Mouse (Mus musculus) hindbrain, embryonic 15.5 days (tissue): ENCODE data around the gene Cdr2l. TPM values are rescaled to one million over a fixed set of nuclear protein-coding genes. Genes with fewer than 3 reads are reported as not detected.

Experiments used
- ATAC-seq: fragments of 200-750 bp; cut with Nextera tagmentation; 2 replicates; pipeline ENCODE4 v1.8.0; 2017; ENCODE audit warnings: low read depth, moderate number of reproducible peaks, moderate TSS enrichment; ENCODE audit not compliant: low FRiP score
- H3K27ac ChIP-seq: fragments of 300-500 bp; sonication (generic); replicated peaks from 2 replicates; pipeline ENCODE4 v1.5.1; 2015; ENCODE audit warnings: mild to moderate bottlenecking, inconsistent platforms
- H3K27me3 ChIP-seq: fragments of 300-500 bp; sonication (generic); 2 replicates; pipeline ENCODE4 v1.6.1; 2015; ENCODE audit warnings: control low read depth, inconsistent platforms
- H3K36me3 ChIP-seq: fragments of 300-500 bp; sonication (generic); 2 replicates; pipeline ENCODE4 v1.6.1; 2015; ENCODE audit warnings: control low read depth, inconsistent platforms
- H3K4me1 ChIP-seq: fragments of 300-500 bp; sonication (generic); replicated peaks from 2 replicates; pipeline ENCODE4 v1.6.1; 2015; ENCODE audit warnings: control low read depth, inconsistent platforms
- H3K4me2 ChIP-seq: fragments of 300-500 bp; sonication (generic); 2 replicates; pipeline ENCODE4 v1.6.1; 2015; ENCODE audit warnings: moderate library complexity, mild to moderate bottlenecking, inconsistent platforms
- H3K4me3 ChIP-seq: fragments of 300-500 bp; sonication (generic); 2 replicates; pipeline ENCODE4 v1.5.1; 2015; ENCODE audit warnings: mild to moderate bottlenecking, inconsistent platforms
- H3K9ac ChIP-seq: fragments of 300-500 bp; sonication (generic); 2 replicates; pipeline ENCODE4 v1.6.1; 2015; ENCODE audit warnings: inconsistent platforms
- H3K9me3 ChIP-seq: fragments of 300-500 bp; sonication (generic); 2 replicates; pipeline ENCODE4 v1.6.1; 2016; ENCODE audit warnings: control low read depth, inconsistent platforms
- WGBS: fragments of 180-500 bp; shearing (Covaris S2); methylation state at CpG from one replicate; pipeline ENCODE4 v1.1.7; 2015; 5-methylcytosine and 5-hydroxymethylcytosine counted together
- polyA plus RNA-seq: library from polyadenylated mRNA; unstranded; fragments of >200 nt; fragmentation: Nextera tagmentation; extraction: Ambion mirVana; gene quantifications from 2 replicates; pipeline ENCODE4 v1.2.1, GENCODE M21; 2015

The Cdr2l gene
- polyA plus RNA-seq, 1 experiment from 2014 or later: 27.0 TPM

GRCm38 (mm10) chr11:115353375-115353774 lies 28.3 kb upstream of the Cdr2l start:
- Histone ChIP-seq H3K9ac (no peak overlapping the region), H3K27me3 (0 out of 2 replicates have a peak, but pooled peaks cover 6% of the 10 kb centered on the region), H3K4me2 (no peak overlapping the region), H3K9me3 (no peaks in the 10 kb centered on the region), H3K4me3 (no peak overlapping the region), H3K36me3 (peaks cover 48% of the 10 kb centered on the region), H3K4me1 (no peaks in the 10 kb centered on the region), H3K27ac (no peak overlapping the region)
- ATAC-seq: no peak
- WGBS: 91% methylated on average over 5 of the region's 5 CpGs

- no peak overlapping the region for H3K4me2 ChIP-seq
- H3K27ac ChIP-seq: no peak overlapping the region
- H3K4me3 ChIP-seq: no peak overlapping the region
- WGBS: 9% methylated on average over 8 of the region's 8 CpGs
- H3K27me3 ChIP-seq: 0 out of 2 replicates have a peak, but pooled peaks cover 6% of the 10 kb centered on the region
- no peak overlapping the region for H3K9ac ChIP-seq
- peaks cover 48% of the 10 kb centered on the region for H3K36me3 ChIP-seq
- H3K9me3 ChIP-seq: no peaks in the 10 kb centered on the region
- peaks cover 8% of the 10 kb centered on the region for H3K4me1 ChIP-seq
- ATAC-seq: peak; percentile 40; the same call in 1 of the 2 replicates
Measured at GRCm38 (mm10) chr11:115354183-115354582, 27.5 kb upstream of the Cdr2l start.

- Histone ChIP-seq H3K9ac (0 out of 2 replicates have a peak overlapping the region, but pooled peaks have one; percentile 12), H3K4me2 (no peak overlapping the region), H3K4me1 (peaks cover 15% of the 10 kb centered on the region), H3K36me3 (peaks cover 16% of the 10 kb centered on the region), H3K27ac (peak overlapping the region; percentile 42; the same call in 1 of the 2 replicates), H3K4me3 (no peak overlapping the region), H3K9me3 (no peaks in the 10 kb centered on the region), H3K27me3 (0 out of 2 replicates have a peak, but pooled peaks cover 6% of the 10 kb centered on the region)
- WGBS: 21% methylated on average over 5 of the region's 5 CpGs
- 0 out of 2 replicates have a peak, but pooled peaks have one; percentile 7 for ATAC-seq
Measured at GRCm38 (mm10) chr11:115358468-115358867, 23.2 kb upstream of the Cdr2l start.

- H3K36me3 ChIP-seq: peaks cover 15% of the 10 kb centered on the region
- H3K27me3 ChIP-seq: 0 out of 2 replicates have a peak, but pooled peaks cover 6% of the 10 kb centered on the region
- peaks cover 21% of the 10 kb centered on the region for H3K4me1 ChIP-seq
- no peaks in the 10 kb centered on the region for H3K9me3 ChIP-seq
- H3K4me3 ChIP-seq: no peak overlapping the region
- H3K27ac ChIP-seq: peak overlapping the region; percentile 42; the same call in 1 of the 2 replicates
- no peak overlapping the region for H3K4me2 ChIP-seq
- H3K9ac ChIP-seq: 0 out of 2 replicates have a peak overlapping the region, but pooled peaks have one; percentile 12
- 19% methylated on average over 3 of the region's 3 CpGs for WGBS
- peak; percentile 52; the same call in 1 of the 2 replicates for ATAC-seq
Measured at GRCm38 (mm10) chr11:115359293-115359692, 22.4 kb upstream of the Cdr2l start.

- H3K36me3 ChIP-seq: peaks cover 15% of the 10 kb centered on the region
- WGBS: 63% methylated on average over 6 of the region's 6 CpGs
- no peak for ATAC-seq
- H3K27me3 ChIP-seq: 0 out of 2 replicates have a peak, but pooled peaks cover 6% of the 10 kb centered on the region
- no peak overlapping the region for H3K4me3 ChIP-seq
- no peaks in the 10 kb centered on the region for H3K9me3 ChIP-seq
- no peak overlapping the region for H3K4me2 ChIP-seq
- peaks cover 22% of the 10 kb centered on the region for H3K4me1 ChIP-seq
- no peak overlapping the region for H3K9ac ChIP-seq
- H3K27ac ChIP-seq: no peak overlapping the region
Measured at GRCm38 (mm10) chr11:115359726-115360125, 22.0 kb upstream of the Cdr2l start.

GRCm38 (mm10) chr11:115364136-115364535 lies 17.6 kb upstream of the Cdr2l start:
- Histone ChIP-seq H3K9ac (no peak overlapping the region), H3K9me3 (no peaks in the 10 kb centered on the region), H3K27ac (no peak overlapping the region), H3K4me3 (no peak overlapping the region), H3K4me2 (no peak overlapping the region), H3K4me1 (peaks cover 35% of the 10 kb centered on the region), H3K36me3 (no peaks in the 10 kb centered on the region), H3K27me3 (no peaks in the 10 kb centered on the region)
- ATAC-seq: no peak
- 89% methylated on average over 3 of the region's 3 CpGs for WGBS

- 40% methylated on average over 7 of the region's 7 CpGs for WGBS
- Histone ChIP-seq H3K4me1 (peaks cover 27% of the 10 kb centered on the region), H3K27ac (peak overlapping the region; percentile 91), H3K4me3 (peak overlapping the region; percentile 68), H3K27me3 (no peaks in the 10 kb centered on the region), H3K36me3 (no peaks in the 10 kb centered on the region), H3K9me3 (no peaks in the 10 kb centered on the region), H3K9ac (peak overlapping the region; percentile 91), H3K4me2 (peak overlapping the region; percentile 90)
- ATAC-seq: peak; percentile 32
Measured at GRCm38 (mm10) chr11:115366039-115366705, 15.5 kb upstream of the Cdr2l start.

GRCm38 (mm10) chr11:115366706-115367394 lies 14.9 kb upstream of the Cdr2l start:
- peak; percentile 73 for ATAC-seq
- peak overlapping the region; percentile 91 for H3K27ac ChIP-seq
- no peaks in the 10 kb centered on the region for H3K36me3 ChIP-seq
- peaks cover 27% of the 10 kb centered on the region for H3K4me1 ChIP-seq
- H3K9ac ChIP-seq: peak overlapping the region; percentile 91
- peak overlapping the region; percentile 68 for H3K4me3 ChIP-seq
- no peaks in the 10 kb centered on the region for H3K9me3 ChIP-seq
- peak overlapping the region; percentile 90 for H3K4me2 ChIP-seq
- H3K27me3 ChIP-seq: no peaks in the 10 kb centered on the region
- 1% methylated on average over 28 of the region's 28 CpGs for WGBS

GRCm38 (mm10) chr11:115367395-115367944 lies 14.2 kb upstream of the Cdr2l start, which contains the start of gene Hid1:
Hid1 (minus strand) TSS chr11:115367756.
- Histone ChIP-seq H3K4me3 (peak within 1 kb of the TSS; percentile 68), H3K4me1 (peaks cover 27% of the 10 kb centered on the region), H3K9ac (peak within 1 kb of the TSS; percentile 91), H3K9me3 (no peaks in the 10 kb centered on the region), H3K27me3 (no peaks in the 10 kb centered on the region), H3K36me3 (no peaks in the 10 kb centered on the region), H3K27ac (peak within 1 kb of the TSS; percentile 91), H3K4me2 (peak within 1 kb of the TSS; percentile 90)
- 0% methylated on average over 37 of the region's 39 CpGs for WGBS
- ATAC-seq: peak; percentile 73

GRCm38 (mm10) chr11:115370368-115370767 lies 11.3 kb upstream of the Cdr2l start:
- Histone ChIP-seq H3K27ac (no peak overlapping the region), H3K27me3 (peaks cover 4% of the 10 kb centered on the region; the same call in 1 of the 2 replicates), H3K9ac (no peak overlapping the region), H3K4me2 (no peak overlapping the region), H3K9me3 (no peaks in the 10 kb centered on the region), H3K4me1 (peaks cover 29% of the 10 kb centered on the region), H3K4me3 (no peak overlapping the region), H3K36me3 (no peaks in the 10 kb centered on the region)
- ATAC-seq: no peak
- WGBS: 65% methylated on average over 7 of the region's 7 CpGs

GRCm38 (mm10) chr11:115371354-115371753 lies 10.4 kb upstream of the Cdr2l start:
- no peaks in the 10 kb centered on the region for H3K36me3 ChIP-seq
- peaks cover 19% of the 10 kb centered on the region for H3K4me1 ChIP-seq
- ATAC-seq: no peak
- no peak overlapping the region for H3K9ac ChIP-seq
- no peak overlapping the region for H3K27ac ChIP-seq
- no peaks in the 10 kb centered on the region for H3K9me3 ChIP-seq
- H3K27me3 ChIP-seq: peaks cover 4% of the 10 kb centered on the region; the same call in 1 of the 2 replicates
- 47% methylated on average over 8 of the region's 8 CpGs for WGBS
- H3K4me3 ChIP-seq: no peak overlapping the region
- no peak overlapping the region for H3K4me2 ChIP-seq

- WGBS: 67% methylated on average over 1 of the region's 1 CpGs
Measured at GRCm38 (mm10) chr11:115372015-115372414, 9.7 kb upstream of the Cdr2l start.

More at GRCm38 (mm10) chr11:115372015-115372414, 9.7 kb upstream of the Cdr2l start:
- Histone ChIP-seq H3K4me1 (peaks cover 16% of the 10 kb centered on the region), H3K9me3 (no peaks in the 10 kb centered on the region), H3K9ac (no peak overlapping the region), H3K27me3 (peaks cover 4% of the 10 kb centered on the region; the same call in 1 of the 2 replicates), H3K36me3 (no peaks in the 10 kb centered on the region), H3K4me2 (no peak overlapping the region), H3K27ac (no peak overlapping the region), H3K4me3 (no peak overlapping the region)
- ATAC-seq: no peak
